Mouse (Mus musculus): ENCODE measurements around the gene Gm12355. TPM values are rescaled to one million over a fixed set of nuclear protein-coding genes. Genes with fewer than 3 reads are reported as not detected.
A peak's percentile ranks its signal among the peaks of the same experiment; 100 is the strongest.

The Gm12355 gene
- total and polyA plus RNA-seq, 3 experiments = 2.0 to 24.2 (median 3.0) TPM

DNA sequence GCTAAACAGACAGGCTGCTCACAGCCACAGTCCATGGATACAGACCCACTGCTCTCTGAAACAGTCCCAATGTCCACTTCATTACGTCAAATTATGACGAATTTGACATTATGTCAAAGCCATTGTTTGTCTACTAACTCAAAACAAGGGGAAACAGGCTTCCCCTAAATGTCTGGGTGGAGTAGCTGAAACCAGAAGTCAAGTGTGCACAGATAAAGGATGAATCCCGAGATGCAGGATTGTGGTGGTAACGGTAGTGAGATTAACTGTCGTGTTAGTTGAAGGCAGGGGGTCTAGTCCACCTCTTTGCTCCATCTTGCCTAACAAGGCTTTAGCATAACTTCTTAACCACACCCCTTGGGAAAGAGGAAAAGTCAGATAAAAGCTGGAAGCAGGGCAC is 47.0 kb upstream of the Gm12355 start:
- DNase-seq (ENCODE audit: extremely low read depth) = no peak
- Histone ChIP-seq H3K4me3 (replicated peaks in 1 of 3; ENCODE audit: low read depth in 2 of 3, low read length in 2 of 3, poor library complexity in 1 of 3) (no peak overlapping the region), H3K27me3 (replicated peaks) (peaks cover 41% of the 10 kb centered on the region), H3K36me3 (replicated peaks in 1 of 2; ENCODE audit: control insufficient read depth in 1 of 2, insufficient read depth in 1 of 2, low read length in 1 of 2) (no peaks in the 10 kb centered on the region), H3K79me2 (replicated peaks; ENCODE audit: control insufficient read depth, extremely low read depth, insufficient read depth, poor library complexity, severe bottlenecking) (no peaks in the 10 kb centered on the region), H3K9me3 (replicated peaks; ENCODE audit: low read length) (no peaks in the 10 kb centered on the region), H3K4me2 (ENCODE audit: insufficient read depth, low read depth, poor library complexity, severe bottlenecking) (0 out of 2 replicates have a peak overlapping the region, but pooled peaks have one; percentile 76), H3K27ac (ENCODE audit: insufficient read depth, low read depth) (no peak overlapping the region), H3K9ac (ENCODE audit: insufficient read depth, low read depth) (0 out of 2 replicates have a peak overlapping the region, but pooled peaks have one; percentile 21), H3K4me1 (ENCODE audit: control insufficient read depth in 1 of 2, insufficient read depth in 2 of 2) (peaks cover 9 to 37% of the 10 kb centered on the region in 2 experiments; a peak in 3 of 4 replicates)
- dilution Hi-C loops (cut with MboI; ENCODE audit: extremely low pct_ligation_motif_present, extremely low pct_unique_long_range_greater_than_20kb, low sequenced_read_pairs) = no loop called here
- in situ Hi-C loops (cut with MboI; ENCODE audit: low pct_ligation_motif_present, low pct_unique_long_range_greater_than_20kb, low sequenced_read_pairs) = loop anchor here (10.0 kb wide), 1 partner anchor 68 kb away; no protein-coding TSS in a partner anchor
- no peak for TF ChIP-seq ZNF384 (IDR thresholded peaks at IDR 0.05; ENCODE audit: low read depth, low read length)
- TF ChIP-seq MYC (IDR thresholded peaks at IDR 0.05; ENCODE audit: low read depth, low read length) = no peak
- TF ChIP-seq MXI1 (IDR thresholded peaks at IDR 0.05; ENCODE audit: low read depth, low read length) = no peak
- no peak for TF ChIP-seq ZMIZ1 (IDR thresholded peaks at IDR 0.05; ENCODE audit: low read depth, low read length)
- TF ChIP-seq MAX (IDR thresholded peaks at IDR 0.05; ENCODE audit: low read length) = no peak
- no peak for TF ChIP-seq SMC3 (IDR thresholded peaks at IDR 0.05; ENCODE audit: low read depth, low read length)
- no peak for TF ChIP-seq ETS1 (conservative IDR thresholded peaks at IDR 0.05; ENCODE audit: low read depth, low read length)
- no peak for TF ChIP-seq USF1 (IDR thresholded peaks at IDR 0.05; ENCODE audit: low read depth, low read length)
- no peak for TF ChIP-seq POLR2A (IDR thresholded peaks at IDR 0.05; ENCODE audit: low read depth, low read length)
- TF ChIP-seq GABPA (IDR thresholded peaks at IDR 0.05; ENCODE audit: insufficient replicate concordance, low read depth, low read length) = no peak
- no peak for TF ChIP-seq CHD2 (IDR thresholded peaks at IDR 0.05; ENCODE audit: low read length)
- TF ChIP-seq E2F4 (IDR thresholded peaks at IDR 0.05; ENCODE audit: insufficient replicate concordance, low read depth, low read length) = no peak
- TF ChIP-seq CHD1 (IDR thresholded peaks at IDR 0.05; ENCODE audit: low read depth, low read length) = no peak
- TF ChIP-seq TBP (conservative IDR thresholded peaks at IDR 0.05; ENCODE audit: low read depth, low read length) = no peak
- no peak for TF ChIP-seq EP300 (IDR thresholded peaks at IDR 0.05; ENCODE audit: low read length)
- no peak for TF ChIP-seq PAX5 (IDR thresholded peaks at IDR 0.05; ENCODE audit: low read length)
- TF ChIP-seq KAT2A (IDR thresholded peaks at IDR 0.05; ENCODE audit: insufficient replicate concordance, low read length) = no peak

- TF ChIP-seq ELF1 (IDR thresholded peaks at IDR 0.05; ENCODE audit: low read depth, low read length) = no peak
- no peak for TF ChIP-seq SIN3A (IDR thresholded peaks at IDR 0.05; ENCODE audit: low read length)
- no peak for TF ChIP-seq POLR2A (IDR thresholded peaks at IDR 0.05; ENCODE audit: low read depth, low read length)
- no peak for TF ChIP-seq ZC3H11A (IDR thresholded peaks at IDR 0.05; ENCODE audit: low read depth, low read length)
- no peak for TF ChIP-seq MEF2A (IDR thresholded peaks at IDR 0.05; ENCODE audit: borderline replicate concordance, low read depth, low read length)
- no peak for TF ChIP-seq UBTF (IDR thresholded peaks at IDR 0.05; ENCODE audit: low read depth, low read length)
- TF ChIP-seq TCF12 (IDR thresholded peaks at IDR 0.05; ENCODE audit: low read depth, low read length) = no peak
- no peak for TF ChIP-seq NELFE (IDR thresholded peaks at IDR 0.05; ENCODE audit: low read depth, low read length)
- TF ChIP-seq NRF1 (IDR thresholded peaks at IDR 0.05; ENCODE audit: low read depth, low read length) = no peak
- TF ChIP-seq CTCF (conservative IDR thresholded peaks at IDR 0.05 in 1 of 2, IDR thresholded peaks at IDR 0.05 in 1 of 2; ENCODE audit: low read depth in 2 of 2, low read length in 2 of 2) = no peak
- no peak for TF ChIP-seq POLR2AphosphoS2 (IDR thresholded peaks at IDR 0.05; ENCODE audit: low read depth, low read length)
- no peak for TF ChIP-seq HCFC1 (IDR thresholded peaks at IDR 0.05; ENCODE audit: low read depth, low read length)
- TF ChIP-seq BHLHE40 (IDR thresholded peaks at IDR 0.05; ENCODE audit: low read depth, low read length) = no peak
- Histone ChIP-seq H3K79me2 (replicated peaks; ENCODE audit: control insufficient read depth, extremely low read depth, insufficient read depth, poor library complexity, severe bottlenecking) (no peaks in the 10 kb centered on the region), H3K27me3 (replicated peaks) (peaks cover 46% of the 10 kb centered on the region), H3K4me1 (ENCODE audit: control insufficient read depth in 1 of 2, insufficient read depth in 2 of 2) (peaks cover 9 to 37% of the 10 kb centered on the region in 2 experiments; a peak in 3 of 4 replicates), H3K36me3 (replicated peaks in 1 of 2; ENCODE audit: control insufficient read depth in 1 of 2, insufficient read depth in 1 of 2, low read length in 1 of 2) (no peaks in the 10 kb centered on the region), H3K9me3 (replicated peaks; ENCODE audit: low read length) (no peaks in the 10 kb centered on the region), H3K27ac (ENCODE audit: insufficient read depth, low read depth) (no peak overlapping the region), H3K9ac (ENCODE audit: insufficient read depth, low read depth) (no peak overlapping the region), H3K4me3 (replicated peaks in 1 of 3; ENCODE audit: low read depth in 2 of 3, low read length in 2 of 3, poor library complexity in 1 of 3) (no peak overlapping the region), H3K4me2 (ENCODE audit: insufficient read depth, low read depth, poor library complexity, severe bottlenecking) (no peak overlapping the region)
- DNase-seq (ENCODE audit: extremely low read depth) = no peak
- in situ Hi-C loops (cut with MboI; ENCODE audit: low pct_ligation_motif_present, low pct_unique_long_range_greater_than_20kb, low sequenced_read_pairs) (loop anchor here (10.0 kb wide), 1 partner anchor 67 kb away; no protein-coding TSS in a partner anchor), dilution Hi-C loops (cut with MboI; ENCODE audit: extremely low pct_ligation_motif_present, extremely low pct_unique_long_range_greater_than_20kb, low sequenced_read_pairs) (no loop called here)
Measured at GRCm38 (mm10) chr11:98671857-98672256, 46.4 kb upstream of the Gm12355 start.

Measured in CH12.LX (cell line).